Mouse (Mus musculus) myocyte (in vitro differentiated cells): ENCODE measurements around the gene Rab30. TPM values are rescaled to one million over a fixed set of nuclear protein-coding genes. Genes with fewer than 3 reads are reported as not detected.

Experiments used
- H3K27me3 ChIP-seq: one replicate; pipeline ENCODE4 v1.6.1; 2011; ENCODE audit not compliant: control insufficient read depth, insufficient read depth, insufficient read length
- H3K36me3 ChIP-seq: one replicate; pipeline ENCODE4 v1.6.1; 2011; ENCODE audit not compliant: control insufficient read depth, insufficient read depth
- H3K4me2 ChIP-seq: one replicate; pipeline ENCODE4 v1.6.1; 2011; ENCODE audit warnings: low read depth, control low read depth
- H3K4me3 ChIP-seq: one replicate; pipeline ENCODE4 v1.5.1; 2011; ENCODE audit warnings: mild to moderate bottlenecking, control low read depth, moderate library complexity
- H3K79me2 ChIP-seq: one replicate; pipeline ENCODE4 v1.6.1; 2011; ENCODE audit not compliant: control insufficient read depth, insufficient read depth
- H3ac ChIP-seq: one replicate; pipeline ENCODE4 v1.6.1; 2011; ENCODE audit not compliant: control insufficient read depth, insufficient read length
- CEBPB ChIP-seq: IDR thresholded peaks from 2 replicates; pipeline ENCODE4 v1.6.1; 2011; ENCODE audit warnings: mild to moderate bottlenecking, moderate library complexity; ENCODE audit not compliant: poor library complexity, insufficient read depth, severe bottlenecking
- E2F4 ChIP-seq: IDR thresholded peaks from one replicate; pipeline ENCODE4 v1.6.1; 2011; ENCODE audit warnings: mild to moderate bottlenecking, control low read depth, moderate library complexity; ENCODE audit not compliant: insufficient read depth
- MAX ChIP-seq: IDR thresholded peaks from one replicate; pipeline ENCODE4 v1.6.1; 2011; ENCODE audit warnings: low read depth, mild to moderate bottlenecking, control low read depth
- MYOD1 ChIP-seq, 3 experiments: IDR thresholded peaks; one replicate each; pipeline ENCODE4 v1.6.1; 2011; ENCODE audit warnings: control low read depth in 2 of 3, low read depth in 2 of 3, mild to moderate bottlenecking in 2 of 3, moderate library complexity in 1 of 3; ENCODE audit not compliant: insufficient read length in 2 of 3, control insufficient read depth in 1 of 3
- MYOG ChIP-seq, 3 experiments: IDR thresholded peaks; one replicate each; pipeline ENCODE4 v1.6.1; 2011; ENCODE audit warnings: control low read depth in 2 of 3, low read depth in 2 of 3, mild to moderate bottlenecking in 2 of 3; ENCODE audit not compliant: insufficient read length in 2 of 3, control insufficient read depth in 1 of 3, insufficient read depth in 1 of 3
- POLR2A ChIP-seq: IDR thresholded peaks from one replicate; pipeline ENCODE4 v1.6.1; 2011; ENCODE audit warnings: low read depth, mild to moderate bottlenecking, control low read depth, moderate library complexity; ENCODE audit not compliant: insufficient read length
- POLR2AphosphoS2 ChIP-seq: IDR thresholded peaks from one replicate; pipeline ENCODE4 v1.6.1; 2011; ENCODE audit warnings: low read depth, control low read depth; ENCODE audit not compliant: insufficient read length
- REST ChIP-seq: IDR thresholded peaks from one replicate; pipeline ENCODE4 v1.6.1; 2011; ENCODE audit warnings: mild to moderate bottlenecking, control low read depth, moderate library complexity; ENCODE audit not compliant: insufficient read depth, insufficient read length
- SRF ChIP-seq: IDR thresholded peaks from one replicate; pipeline ENCODE4 v1.6.1; 2011; ENCODE audit warnings: low read depth; ENCODE audit not compliant: control insufficient read depth, insufficient read length
- TCF12 ChIP-seq: IDR thresholded peaks from one replicate; pipeline ENCODE4 v1.6.1; 2011; ENCODE audit warnings: mild to moderate bottlenecking, control low read depth; ENCODE audit not compliant: poor library complexity, insufficient read depth, severe bottlenecking
- TCF3 ChIP-seq: IDR thresholded peaks from one replicate; pipeline ENCODE4 v1.6.1; 2011; ENCODE audit warnings: low read depth, control low read depth; ENCODE audit not compliant: insufficient read length
- USF1 ChIP-seq: IDR thresholded peaks from one replicate; pipeline ENCODE4 v1.6.1; 2011; ENCODE audit warnings: low read depth, mild to moderate bottlenecking, control low read depth, moderate library complexity
- polyA plus RNA-seq: library from polyadenylated mRNA; unstranded; fragments of >200 nt; fragmentation: generic; extraction: Trizol; gene quantifications from one replicate; pipeline ENCODE4 v1.2.1, GENCODE M21; 2012; ENCODE audit warnings: missing spikeins

Gene Rab30
- polyA plus RNA-seq, 1 experiment = 2.7 TPM

DNA sequence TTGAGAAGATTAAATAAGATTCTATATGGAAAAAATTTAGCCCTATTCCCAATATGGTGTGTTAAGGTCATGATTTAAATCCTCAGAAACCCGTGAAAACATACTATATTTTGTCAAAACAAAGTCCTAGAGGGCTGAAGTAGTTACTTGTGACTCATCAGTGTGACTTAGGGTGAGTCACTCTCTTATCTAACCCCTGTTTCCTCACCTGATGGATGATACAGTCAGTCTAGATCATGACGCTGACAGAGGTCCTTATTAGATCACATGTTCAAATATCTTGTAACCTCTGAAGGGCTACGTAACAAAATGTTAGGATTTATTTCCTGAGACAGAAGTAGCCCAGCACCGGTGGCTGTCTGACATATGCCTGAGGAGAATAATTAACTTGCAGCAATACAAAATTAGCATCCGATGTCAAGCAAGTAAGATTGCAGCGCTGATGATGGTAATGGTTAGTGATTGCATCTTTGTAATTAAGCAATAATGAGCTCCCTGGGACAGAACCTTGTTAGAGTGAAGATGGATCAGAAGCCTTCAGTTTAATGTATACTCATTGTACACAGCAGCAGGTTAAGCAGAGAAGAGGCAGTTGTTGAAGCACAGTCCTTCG is 70.4 kb downstream of the Rab30 start:
- Histone ChIP-seq H3K4me2 (no peak overlapping the region), H3K4me3 (no peak overlapping the region), H3ac (no peak overlapping the region), H3K27me3 (no peaks in the 10 kb centered on the region), H3K79me2 (no peaks in the 10 kb centered on the region), H3K36me3 (no peaks in the 10 kb centered on the region)
- TF ChIP-seq REST (no peak), MAX (no peak), USF1 (no peak), POLR2AphosphoS2 (no peak), TCF12 (no peak)

DNA sequence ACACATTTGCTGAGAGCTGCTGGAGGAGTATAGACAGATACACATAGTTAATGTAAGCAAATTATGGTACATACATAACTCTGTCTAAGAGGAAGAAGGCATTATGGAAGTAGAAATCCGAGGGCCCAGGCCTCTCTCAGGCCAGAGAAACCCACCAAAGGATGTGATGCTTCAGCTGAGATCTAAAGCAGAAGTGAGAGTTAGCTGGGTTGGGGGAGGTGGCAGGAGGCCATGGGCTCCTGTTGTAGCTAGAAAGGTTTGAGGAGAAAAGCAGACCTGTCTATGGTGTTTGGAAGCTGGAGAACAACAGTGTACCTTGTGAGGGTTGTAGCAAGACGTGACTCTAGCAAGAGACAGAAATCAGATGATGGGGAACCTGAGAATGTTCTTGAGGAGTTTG is 75.8 kb downstream of the Rab30 start:
- no peak overlapping the region for H3K4me3 ChIP-seq
- H3ac ChIP-seq = no peak overlapping the region
- no peaks in the 10 kb centered on the region for H3K36me3 ChIP-seq
- H3K79me2 ChIP-seq = no peaks in the 10 kb centered on the region
- H3K4me2 ChIP-seq = no peak overlapping the region
- H3K27me3 ChIP-seq = no peaks in the 10 kb centered on the region
- TF ChIP-seq USF1 = no peak

DNA sequence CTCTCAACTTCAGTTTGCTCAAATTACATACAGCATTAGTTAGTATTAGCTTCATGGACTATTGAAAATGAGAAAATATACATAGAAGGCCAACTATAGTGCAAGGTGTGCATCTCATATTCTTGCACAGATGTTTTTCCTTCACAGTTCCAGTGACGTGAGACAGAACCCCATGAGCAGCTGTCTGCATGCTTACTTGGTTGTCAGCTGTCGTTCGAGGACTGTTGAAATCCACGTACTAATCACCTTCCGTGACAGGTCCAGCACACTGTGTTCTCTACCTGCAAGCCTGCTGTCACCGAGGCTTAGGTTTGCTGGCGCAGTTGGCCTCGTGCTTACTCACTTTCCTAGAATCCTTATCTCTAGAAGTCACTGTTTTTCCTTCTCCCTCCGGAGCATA is 76.5 kb downstream of the Rab30 start:
- H3ac ChIP-seq = no peak overlapping the region
- H3K79me2 ChIP-seq = no peaks in the 10 kb centered on the region
- no peaks in the 10 kb centered on the region for H3K27me3 ChIP-seq
- no peak overlapping the region for H3K4me2 ChIP-seq
- H3K36me3 ChIP-seq = no peaks in the 10 kb centered on the region
- TF ChIP-seq E2F4 = no peak
- no peak for TF ChIP-seq TCF3
- TF ChIP-seq POLR2AphosphoS2 = no peak
- TF ChIP-seq TCF12 = no peak
- no peak for TF ChIP-seq USF1
- no peak for TF ChIP-seq CEBPB
- TF ChIP-seq POLR2A = no peak
- no peak for TF ChIP-seq MYOD1 (IDR thresholded peaks at IDR 0.05; ENCODE audit: control insufficient read depth in 1 of 3, insufficient read length in 2 of 3, low read depth in 2 of 3)
- no peak for TF ChIP-seq SRF
- no peak for TF ChIP-seq REST
- no peak for TF ChIP-seq MYOG (IDR thresholded peaks at IDR 0.05; ENCODE audit: control insufficient read depth in 1 of 3, insufficient read depth in 1 of 3, insufficient read length in 2 of 3, low read depth in 2 of 3)
- TF ChIP-seq MAX = no peak
- H3K4me3 ChIP-seq = no peak overlapping the region

DNA sequence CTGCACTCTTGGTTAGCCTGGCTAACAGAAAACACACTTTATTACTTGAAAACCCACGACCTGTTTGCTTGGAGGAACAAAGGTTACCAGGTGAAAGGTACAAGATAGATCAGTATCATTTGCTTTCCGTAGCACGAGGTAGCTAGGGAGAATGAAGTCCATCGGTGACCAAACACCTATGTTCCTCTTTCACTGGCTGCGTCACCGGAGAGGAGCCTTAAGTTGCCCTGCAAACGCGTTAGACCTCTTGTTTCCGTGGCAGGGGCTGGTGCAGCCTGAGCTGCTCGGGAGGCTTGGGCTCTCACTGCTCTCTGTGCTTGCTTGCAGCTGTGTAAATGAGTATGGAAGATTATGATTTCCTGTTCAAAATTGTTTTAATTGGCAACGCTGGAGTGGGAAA is 78.3 kb downstream of the Rab30 start:
- H3K4me2 ChIP-seq = no peak overlapping the region
- no peak for TF ChIP-seq SRF
- TF ChIP-seq CEBPB = no peak
- no peak for TF ChIP-seq MAX
- TF ChIP-seq USF1 = no peak
- TF ChIP-seq POLR2AphosphoS2 = no peak
- TF ChIP-seq MYOG (IDR thresholded peaks at IDR 0.05; ENCODE audit: control insufficient read depth in 1 of 3, insufficient read depth in 1 of 3, insufficient read length in 2 of 3, low read depth in 2 of 3) = no peak
- TF ChIP-seq TCF12 = no peak
- TF ChIP-seq E2F4 = no peak
- no peak for TF ChIP-seq POLR2A
- TF ChIP-seq TCF3 = no peak
- no peak for TF ChIP-seq REST
- TF ChIP-seq MYOD1 (IDR thresholded peaks at IDR 0.05; ENCODE audit: control insufficient read depth in 1 of 3, insufficient read length in 2 of 3, low read depth in 2 of 3) = no peak

DNA sequence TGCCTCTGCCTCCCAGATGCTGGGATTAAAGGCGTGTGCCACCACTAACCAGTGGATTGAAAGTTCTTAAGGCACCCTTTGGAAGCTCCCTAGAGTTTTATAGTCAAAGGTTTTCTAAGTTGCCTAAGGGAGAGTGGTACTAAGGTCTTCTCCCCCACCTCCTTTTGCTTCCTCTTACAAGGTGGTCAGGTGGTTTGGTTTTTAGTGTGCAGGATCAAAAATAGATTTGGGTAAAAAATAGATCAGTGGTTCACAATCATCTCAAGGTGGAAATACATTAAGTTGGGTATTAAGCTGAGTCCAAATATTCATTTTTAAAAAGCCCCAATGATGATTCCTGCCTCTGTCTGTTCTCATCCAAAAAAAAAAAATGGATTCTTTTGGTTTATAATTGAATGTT is 79.0 kb downstream of the Rab30 start:
- H3K36me3 ChIP-seq = no peaks in the 10 kb centered on the region
- H3K27me3 ChIP-seq = no peaks in the 10 kb centered on the region
- H3ac ChIP-seq = no peak overlapping the region
- TF ChIP-seq POLR2A (no peak), REST (no peak), SRF (no peak), USF1 (no peak), CEBPB (no peak), TCF12 (no peak), TCF3 (no peak), MYOD1 (IDR thresholded peaks at IDR 0.05; ENCODE audit: control insufficient read depth in 1 of 3, insufficient read length in 2 of 3, low read depth in 2 of 3) (no peak), E2F4 (no peak), POLR2AphosphoS2 (no peak), MYOG (IDR thresholded peaks at IDR 0.05; ENCODE audit: control insufficient read depth in 1 of 3, insufficient read depth in 1 of 3, insufficient read length in 2 of 3, low read depth in 2 of 3) (no peak), MAX (no peak)
- no peaks in the 10 kb centered on the region for H3K79me2 ChIP-seq
- no peak overlapping the region for H3K4me3 ChIP-seq
- H3K4me2 ChIP-seq = no peak overlapping the region

More for the DNA sequence above, 78.3 kb downstream of the Rab30 start:
- H3K36me3 ChIP-seq = no peaks in the 10 kb centered on the region
- H3ac ChIP-seq = no peak overlapping the region
- H3K4me3 ChIP-seq = no peak overlapping the region
- no peaks in the 10 kb centered on the region for H3K27me3 ChIP-seq
- no peaks in the 10 kb centered on the region for H3K79me2 ChIP-seq
